Comparison of ENCODE assay signal across 13 mouse cellular contexts in genomic region chr11:115408266-115408920, GRCm38 (mm10). TPM values are rescaled to one million over a fixed set of nuclear protein-coding genes. Genes with fewer than 3 reads are reported as not detected.
DNase-seq lines count a peak whose midpoint lies in the region; ATAC-seq and TF ChIP-seq lines count a peak whose summit lies in the region.
"Had no signal": no experiment of that assay in that cellular context is flagged by ENCODE, and none has a peak within 500 bp of the region (broad histone marks: within the 10 kb centered on the region; RNA-seq: fewer than 3 reads in every experiment).

No protein-coding gene starts in this region.

- no peak overlapping the region for H3K9ac ChIP-seq in heart, embryonic 12.5 days
- H3K9ac ChIP-seq in midbrain, embryonic 13.5 days (replicated peaks) = peak overlapping the region; percentile 51
- H3K9ac ChIP-seq: embryonic facial prominence, embryonic 15.5 days had no signal

- no peak overlapping the region for H3K4me3 ChIP-seq in heart, embryonic 12.5 days
- H3K4me3 ChIP-seq in spleen, adult 2 months (ENCODE audit: extremely low read depth, insufficient read depth, insufficient read length) = no peak overlapping the region
- no peak overlapping the region for H3K4me3 ChIP-seq in midbrain, embryonic 13.5 days (replicated peaks)
- H3K4me3 ChIP-seq: embryonic facial prominence, embryonic 15.5 days had no signal

- H3K27ac ChIP-seq in heart, embryonic 12.5 days (ENCODE audit: poor library complexity, severe bottlenecking) = 0 out of 2 replicates have a peak overlapping the region, but pooled peaks have one; percentile 15
- H3K27ac ChIP-seq in spleen, adult 2 months (ENCODE audit: insufficient read depth, low read length) = peak overlapping the region; percentile 85
- H3K27ac ChIP-seq in midbrain, embryonic 13.5 days = peak overlapping the region; percentile 91
- H3K27ac ChIP-seq: embryonic facial prominence, embryonic 15.5 days; macrophage had no signal

- WGBS in heart, embryonic 12.5 days = 71% methylated on average over 6 of the region's 6 CpGs
- WGBS in spleen, adult 2 months = 37% methylated on average over 6 of the region's 6 CpGs
- WGBS in midbrain, embryonic 13.5 days = 77% methylated on average over 6 of the region's 6 CpGs

- H3K36me3 ChIP-seq in heart, embryonic 12.5 days = peaks cover 51% of the 10 kb centered on the region
- peaks cover 5% of the 10 kb centered on the region for H3K36me3 ChIP-seq in spleen, adult 2 months (ENCODE audit: control insufficient read depth, insufficient read depth, low read length)
- H3K36me3 ChIP-seq in midbrain, embryonic 13.5 days = peaks cover 36% of the 10 kb centered on the region

- H3K4me1 ChIP-seq in heart, embryonic 12.5 days (replicated peaks) = peaks cover 19% of the 10 kb centered on the region
- H3K4me1 ChIP-seq in spleen, adult 2 months (ENCODE audit: control insufficient read depth, insufficient read depth, insufficient read length) = no peaks in the 10 kb centered on the region; the same call in 1 of the 2 replicates
- H3K4me1 ChIP-seq in midbrain, embryonic 13.5 days (replicated peaks) = peaks cover 78% of the 10 kb centered on the region

- no peak for DNase-seq in heart, postnatal 25 days (ENCODE audit: low spot score)
- DNase-seq in spleen, adult 2 months (ENCODE audit: low read depth in 1 of 2, low spot score in 2 of 2) = no peak
- no peak for DNase-seq in spleen, postnatal 14 days (ENCODE audit: low spot score in 2 of 2)
- DNase-seq in cerebellum, postnatal 36 days = no peak
- DNase-seq in right cerebral cortex, postnatal 25 days = no peak
- no peak for DNase-seq in left cerebral cortex, postnatal 25 days (ENCODE audit: low spot score in 2 of 2)
- DNase-seq: B cell, adult 2 months; kidney, adult 9 months; right cerebral cortex, postnatal 14 days had no signal

- H3K27me3 ChIP-seq in heart, embryonic 12.5 days (replicated peaks) = no peaks in the 10 kb centered on the region
- H3K27me3 ChIP-seq in spleen, adult 2 months (ENCODE audit: control insufficient read depth, insufficient read depth, low read length) = no peaks in the 10 kb centered on the region
- no peaks in the 10 kb centered on the region for H3K27me3 ChIP-seq in midbrain, embryonic 13.5 days
- H3K27me3 ChIP-seq: embryonic facial prominence, embryonic 15.5 days had no signal

- H3K9me3 ChIP-seq in heart, embryonic 12.5 days (replicated peaks) = no peaks in the 10 kb centered on the region
- no peaks in the 10 kb centered on the region for H3K9me3 ChIP-seq in midbrain, embryonic 13.5 days
- H3K9me3 ChIP-seq: embryonic facial prominence, embryonic 15.5 days had no signal

- intact Hi-C loops in heart, postnatal 25 days (cut with DNase I) = no loop called here
- intact Hi-C loops in left cerebral cortex, postnatal 25 days (cut with DNase I) = no loop called here

- no peak overlapping the region for H3K4me2 ChIP-seq in heart, embryonic 12.5 days
- H3K4me2 ChIP-seq in midbrain, embryonic 13.5 days (replicated peaks) = peak overlapping the region; percentile 4; the same call in 1 of the 2 replicates
- H3K4me2 ChIP-seq: embryonic facial prominence, embryonic 15.5 days had no signal

- no peak for ATAC-seq in heart, embryonic 12.5 days (ENCODE audit: insufficient number of reproducible peaks, low FRiP score)
- no peak for ATAC-seq in midbrain, embryonic 13.5 days

- TF ChIP-seq POLR2A in spleen, adult 2 months (IDR thresholded peaks at IDR 0.05; ENCODE audit: low read depth, low read length) = no peak

- no peak for TF ChIP-seq CTCF in spleen, adult 2 months (IDR thresholded peaks at IDR 0.05; ENCODE audit: extremely low read depth, insufficient read depth, insufficient read length, insufficient replicate concordance)

RNA-seq across cellular contexts. Expression of gene Mrpl58, which starts 4.8 kb away (rescaled TPM):
- polyA plus RNA-seq in heart, embryonic 12.5 days (2016; fragmentation: Nextera tagmentation; extraction: Ambion mirVana) = 156 and 162 TPM in 2 replicates
- total RNA-seq in heart, postnatal 25 days (2021) = 100 to 1,000 TPM; 143 to 145 TPM
- 42.8 and 48.3 TPM in 2 replicates for polyA plus RNA-seq in spleen, adult 2 months (2012; rRNA removed)
- 226 and 244 TPM in 2 replicates for polyA plus RNA-seq in midbrain, embryonic 13.5 days (2015; fragmentation: Nextera tagmentation; extraction: Ambion mirVana)
- total RNA-seq in left cerebral cortex, postnatal 25 days (2021) = 100 to 1,000 TPM; 107 to 109 TPM

RNA-seq across cellular contexts. Expression of gene Atp5h, which starts 11.4 kb away (rescaled TPM):
- polyA plus RNA-seq in heart, embryonic 12.5 days (2016; fragmentation: Nextera tagmentation; extraction: Ambion mirVana) = 1,576 and 1,627 TPM in 2 replicates
- 1,000 to 10,000 TPM; 2,312 to 2,343 TPM for total RNA-seq in heart, postnatal 25 days (2021)
- polyA plus RNA-seq in spleen, adult 2 months (2012; rRNA removed) = 34.5 and 40.4 TPM in 2 replicates
- polyA plus RNA-seq in midbrain, embryonic 13.5 days (2015; fragmentation: Nextera tagmentation; extraction: Ambion mirVana) = 948 and 970 TPM in 2 replicates
- total RNA-seq in left cerebral cortex, postnatal 25 days (2021) = 100 to 1,000 TPM; 447 to 455 TPM

RNA-seq across cellular contexts. Expression of gene Kctd2, which starts 11.5 kb away (rescaled TPM):
- polyA plus RNA-seq in heart, embryonic 12.5 days (2016; fragmentation: Nextera tagmentation; extraction: Ambion mirVana) = 16.0 and 17.5 TPM in 2 replicates
- total RNA-seq in heart, postnatal 25 days (2021) = 10 to 100 TPM; 27.0 to 28.0 TPM
- 21.8 and 24.5 TPM in 2 replicates for polyA plus RNA-seq in spleen, adult 2 months (2012; rRNA removed)
- 14.6 and 25.3 TPM in 2 replicates for polyA plus RNA-seq in midbrain, embryonic 13.5 days (2015; fragmentation: Nextera tagmentation; extraction: Ambion mirVana)
- 10 to 100 TPM; 70.9 to 72.5 TPM for total RNA-seq in left cerebral cortex, postnatal 25 days (2021)

RNA-seq across cellular contexts. Expression of gene Cdr2l, which starts 26.7 kb away (rescaled TPM):
- 9.0 and 9.5 TPM in 2 replicates for polyA plus RNA-seq in heart, embryonic 12.5 days (2016; fragmentation: Nextera tagmentation; extraction: Ambion mirVana)
- 1 to 10 TPM; 5.5 to 6.6 TPM for total RNA-seq in heart, postnatal 25 days (2021)
- 7.0 and 8.4 TPM in 2 replicates for polyA plus RNA-seq in spleen, adult 2 months (2012; rRNA removed)
- 23.0 and 27.1 TPM in 2 replicates for polyA plus RNA-seq in midbrain, embryonic 13.5 days (2015; fragmentation: Nextera tagmentation; extraction: Ambion mirVana)
- total RNA-seq in left cerebral cortex, postnatal 25 days (2021) = 10 to 100 TPM; 19.8 to 20.9 TPM
- polyA plus RNA-seq: macrophage had no signal

RNA-seq across cellular contexts. Expression of gene Trim80, which starts 32.0 kb away (rescaled TPM):
- polyA plus RNA-seq in heart, embryonic 12.5 days (2016; fragmentation: Nextera tagmentation; extraction: Ambion mirVana) = 0.19 and 0.35 TPM in 2 replicates
- not detected for total RNA-seq in heart, postnatal 25 days (2021)
- polyA plus RNA-seq in spleen, adult 2 months (2012; rRNA removed) = not detected in 2 replicates
- not detected in 2 replicates for polyA plus RNA-seq in midbrain, embryonic 13.5 days (2015; fragmentation: Nextera tagmentation; extraction: Ambion mirVana)
- not detected for total RNA-seq in left cerebral cortex, postnatal 25 days (2021)
- polyA plus RNA-seq: embryonic facial prominence, embryonic 15.5 days; macrophage had no signal

Comparison
In these comparisons a context has a peak if more than half of its experiments do, and no peak if none do; other contexts are left out.
1. H3K27ac ChIP-seq: peak in every context shown above with its lines; median percentile 91 in midbrain, embryonic 13.5 days; 85 in spleen, adult 2 months; 15 in heart, embryonic 12.5 days.
2. RNA of gene Atp5h, which starts 11.4 kb away (polyA plus RNA-seq): 1,576 to 1,627 TPM in heart, embryonic 12.5 days and 948 to 970 TPM in midbrain, embryonic 13.5 days; 34.5 to 40.4 TPM in spleen, adult 2 months; every median in the first group is over 10 times any median in the second.